ENCODE assay signal across 34 mouse cellular contexts in the genomic region with DNA sequence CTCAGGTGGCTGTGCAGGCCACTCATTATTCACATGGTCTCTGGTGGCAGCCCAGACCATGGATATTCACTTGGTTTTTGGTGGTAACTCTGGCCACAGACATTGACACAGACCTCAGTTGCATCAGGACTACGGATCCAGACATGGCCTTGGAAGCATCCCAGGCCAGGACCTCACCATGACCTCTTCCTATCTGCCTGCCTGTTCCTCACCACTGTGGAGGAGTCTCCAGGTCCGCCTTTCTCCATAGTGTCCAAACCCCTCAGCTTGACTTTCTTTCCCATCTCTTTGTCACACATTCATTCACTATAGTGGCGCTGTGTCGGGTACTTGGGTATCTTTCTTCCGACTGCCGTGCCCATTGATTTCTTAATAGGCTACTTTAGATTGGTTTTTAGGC.
"Had no signal": no experiment of that assay in that cellular context is flagged by ENCODE, and none has a peak within 500 bp of the region (broad histone marks: within the 10 kb centered on the region; RNA-seq: fewer than 3 reads in every experiment).

No protein-coding gene starts in this region.

- H3K4me3 ChIP-seq: heart, embryonic 10.5 days; heart, embryonic 12.5 days; heart, embryonic 13.5 days; heart, embryonic 15.5 days; hindbrain, embryonic 10.5 days; hindbrain, embryonic 12.5 days; hindbrain, embryonic 13.5 days; hindbrain, embryonic 15.5 days; intestine, embryonic 15.5 days; kidney, embryonic 15.5 days; layer of hippocampus, adult 2 months had no signal

- H3K36me3 ChIP-seq: heart, embryonic 10.5 days; heart, embryonic 12.5 days; heart, embryonic 13.5 days; heart, embryonic 15.5 days; hindbrain, embryonic 10.5 days; hindbrain, embryonic 12.5 days; hindbrain, embryonic 13.5 days; hindbrain, embryonic 15.5 days; intestine, embryonic 15.5 days; kidney, embryonic 15.5 days had no signal

- DNase-seq: heart, postnatal 10 days; heart, postnatal 14 days; heart, postnatal 4 days; kidney, adult 11 months; kidney, adult 18-20 months; kidney, adult 2 months; kidney, adult 8-10 months; kidney, adult 9 months; kidney, postnatal 10 days; kidney, postnatal 14 days; kidney, postnatal 25 days; kidney, postnatal 36 days; kidney, postnatal 4 days; layer of hippocampus, adult 9-11 months; layer of hippocampus, postnatal 36 days had no signal

- H3K9ac ChIP-seq: heart, embryonic 12.5 days; heart, embryonic 13.5 days; heart, embryonic 15.5 days; hindbrain, embryonic 12.5 days; hindbrain, embryonic 13.5 days; hindbrain, embryonic 14.5 days; hindbrain, embryonic 15.5 days; intestine, embryonic 15.5 days; kidney, embryonic 15.5 days had no signal

- H3K27ac ChIP-seq: heart, embryonic 10.5 days; heart, embryonic 13.5 days; heart, embryonic 15.5 days; hindbrain, embryonic 10.5 days; hindbrain, embryonic 12.5 days; hindbrain, embryonic 13.5 days; hindbrain, embryonic 14.5 days; hindbrain, embryonic 15.5 days; hindbrain, postnatal 0 days; intestine, embryonic 15.5 days; kidney, embryonic 15.5 days; kidney, postnatal 0 days; layer of hippocampus, adult 2 months had no signal

- H3K4me1 ChIP-seq: hindbrain, embryonic 15.5 days; intestine, embryonic 15.5 days; kidney, embryonic 15.5 days had no signal

- ATAC-seq: hindbrain, embryonic 16.5 days; hindbrain, postnatal 0 days; inflammation-experienced regulatory T-cells, adult 6 months; intestine, embryonic 15.5 days; intestine, embryonic 16.5 days; intestine, postnatal 0 days had no signal

- H3K9me3 ChIP-seq: heart, embryonic 10.5 days; heart, embryonic 12.5 days; heart, embryonic 15.5 days; hindbrain, embryonic 10.5 days; hindbrain, embryonic 12.5 days; hindbrain, embryonic 13.5 days; hindbrain, embryonic 15.5 days; intestine, embryonic 15.5 days; kidney, embryonic 15.5 days had no signal

- H3K4me2 ChIP-seq: heart, embryonic 11.5 days; heart, embryonic 12.5 days; heart, embryonic 13.5 days; heart, embryonic 15.5 days; hindbrain, embryonic 12.5 days; hindbrain, embryonic 13.5 days; hindbrain, embryonic 14.5 days; hindbrain, embryonic 15.5 days; intestine, embryonic 15.5 days; kidney, embryonic 15.5 days had no signal

- H3K27me3 ChIP-seq: heart, embryonic 12.5 days; hindbrain, embryonic 12.5 days; hindbrain, embryonic 15.5 days; intestine, embryonic 15.5 days; kidney, embryonic 15.5 days had no signal
